Mouse (Mus musculus): Measurements from ENCODE around the gene Islr. TPM values are rescaled to one million over a fixed set of nuclear protein-coding genes. Genes with fewer than 3 reads are reported as not detected.

Islr gene
- total and polyA plus RNA-seq, 2 experiments from 2014 or later: 32.5 to 68.8 TPM

DNA sequence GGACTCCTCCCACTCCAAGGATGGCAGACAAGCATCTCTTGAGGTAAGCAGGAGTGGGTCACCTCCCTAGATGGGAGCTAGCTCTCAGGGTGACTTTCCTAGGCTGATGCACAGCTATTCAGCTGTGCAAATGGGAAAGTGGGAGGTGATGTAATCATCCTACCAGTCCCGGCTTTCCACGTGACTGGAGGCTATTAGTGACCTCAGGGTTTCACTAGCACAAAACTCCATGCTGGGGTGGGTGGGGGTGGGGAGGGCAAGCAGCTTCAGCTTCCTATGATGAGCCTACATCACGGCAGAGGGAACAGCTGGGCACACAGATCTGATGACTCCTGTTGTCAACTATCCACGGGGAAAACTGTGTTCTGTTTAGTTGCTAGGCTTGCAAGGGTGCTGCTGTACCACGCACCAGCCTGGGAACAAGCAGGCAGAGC lies 29.3 kb downstream of the Islr start:
- Histone ChIP-seq H3K27me3 (ENCODE audit: insufficient read depth, low read length) (no peaks in the 10 kb centered on the region), H3K27ac (ENCODE audit: low read depth, low read length) (no peak overlapping the region), H3K4me1 (ENCODE audit: insufficient read depth, low read length) (no peaks in the 10 kb centered on the region), H3K9ac (replicated peaks; ENCODE audit: low read length, poor library complexity, severe bottlenecking) (no peak overlapping the region), H3K9me3 (ENCODE audit: low read length) (no peaks in the 10 kb centered on the region), H3K4me2 (ENCODE audit: low read depth, low read length, poor library complexity, severe bottlenecking) (no peak overlapping the region), H3K36me3 (ENCODE audit: insufficient read depth, low read length) (no peaks in the 10 kb centered on the region), H3K4me3 (ENCODE audit: low read depth, low read length) (no peak overlapping the region)
- no peak for TF ChIP-seq CTCF (IDR thresholded peaks at IDR 0.05)
- DNase-seq (ENCODE audit: low spot score) (no peak), ATAC-seq (ENCODE audit: low FRiP score) (no peak)
- 43% methylated on average over 5 of the region's 5 CpGs for WGBS

DNA sequence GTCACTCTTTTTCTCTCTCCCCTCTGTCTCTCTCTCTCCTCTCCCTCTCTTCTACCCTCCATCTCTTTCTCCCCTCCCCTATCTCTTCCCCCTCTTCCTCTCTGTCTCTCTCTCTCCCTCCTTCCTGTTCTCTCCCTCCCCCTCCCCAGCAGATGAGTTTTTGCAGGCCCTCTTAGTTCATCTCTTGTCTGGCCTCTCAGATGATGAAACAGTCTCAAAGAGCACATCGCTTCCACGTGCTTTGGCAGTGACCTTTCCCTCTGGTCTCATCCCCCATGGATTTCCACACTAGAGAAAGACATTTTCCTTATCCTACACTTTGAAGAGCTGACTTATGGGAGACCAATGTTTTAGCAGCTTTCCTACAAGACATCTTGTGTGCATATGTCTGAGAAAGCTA lies 31.2 kb downstream of the Islr start:
- Histone ChIP-seq H3K27me3 (ENCODE audit: insufficient read depth, low read length) (no peaks in the 10 kb centered on the region), H3K9me3 (ENCODE audit: low read length) (no peaks in the 10 kb centered on the region), H3K4me2 (ENCODE audit: low read depth, low read length, poor library complexity, severe bottlenecking) (no peak overlapping the region), H3K4me3 (ENCODE audit: low read depth, low read length) (no peak overlapping the region), H3K4me1 (ENCODE audit: insufficient read depth, low read length) (no peaks in the 10 kb centered on the region), H3K9ac (replicated peaks; ENCODE audit: low read length, poor library complexity, severe bottlenecking) (no peak overlapping the region), H3K36me3 (ENCODE audit: insufficient read depth, low read length) (no peaks in the 10 kb centered on the region), H3K27ac (ENCODE audit: low read depth, low read length) (no peak overlapping the region)
- WGBS: 77% methylated on average over 2 of the region's 2 CpGs
- no peak for DNase-seq (ENCODE audit: low spot score)
- no peak for ATAC-seq (ENCODE audit: low FRiP score)
- no peak for TF ChIP-seq CTCF (IDR thresholded peaks at IDR 0.05)

DNA sequence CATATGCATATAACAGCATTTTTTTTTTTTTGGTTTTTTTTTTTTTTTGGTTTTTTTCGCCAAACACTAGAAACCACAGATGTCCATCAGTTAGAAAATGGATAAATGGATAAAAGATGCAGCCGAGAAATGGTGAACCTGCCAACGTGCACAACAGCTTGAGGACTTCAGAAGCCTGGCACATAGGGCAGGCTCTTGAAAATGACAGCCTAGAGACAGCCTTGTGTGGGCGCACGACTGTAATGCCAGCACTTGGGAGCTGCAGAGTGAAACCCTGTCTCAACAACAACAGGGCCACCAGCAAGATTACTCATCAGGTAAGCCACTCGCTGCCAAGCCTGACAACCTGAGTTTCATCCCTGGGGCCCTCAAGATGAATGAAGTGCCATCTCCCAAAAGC lies 34.7 kb downstream of the Islr start:
- Histone ChIP-seq H3K4me2 (ENCODE audit: low read depth, low read length, poor library complexity, severe bottlenecking) (no peak overlapping the region), H3K36me3 (ENCODE audit: insufficient read depth, low read length) (no peaks in the 10 kb centered on the region), H3K9ac (replicated peaks; ENCODE audit: low read length, poor library complexity, severe bottlenecking) (no peak overlapping the region), H3K27me3 (ENCODE audit: insufficient read depth, low read length) (no peaks in the 10 kb centered on the region), H3K4me1 (ENCODE audit: insufficient read depth, low read length) (no peaks in the 10 kb centered on the region), H3K4me3 (ENCODE audit: low read depth, low read length) (no peak overlapping the region), H3K27ac (ENCODE audit: low read depth, low read length) (no peak overlapping the region), H3K9me3 (ENCODE audit: low read length) (no peaks in the 10 kb centered on the region)
- DNase-seq (ENCODE audit: low spot score) (no peak), ATAC-seq (ENCODE audit: low FRiP score) (no peak)
- 84% methylated on average over 6 of the region's 6 CpGs for WGBS
- no peak for TF ChIP-seq CTCF (IDR thresholded peaks at IDR 0.05)

GRCm38 (mm10) chr9:58168880-58169279 lies 35.2 kb downstream of the Islr start:
- ATAC-seq (ENCODE audit: low FRiP score): no peak
- no peak for TF ChIP-seq CTCF (IDR thresholded peaks at IDR 0.05)
- Histone ChIP-seq H3K27me3 (ENCODE audit: insufficient read depth, low read length) (no peaks in the 10 kb centered on the region), H3K36me3 (ENCODE audit: insufficient read depth, low read length) (no peaks in the 10 kb centered on the region), H3K9ac (replicated peaks; ENCODE audit: low read length, poor library complexity, severe bottlenecking) (no peak overlapping the region), H3K27ac (ENCODE audit: low read depth, low read length) (no peak overlapping the region), H3K4me1 (ENCODE audit: insufficient read depth, low read length) (no peaks in the 10 kb centered on the region), H3K4me2 (ENCODE audit: low read depth, low read length, poor library complexity, severe bottlenecking) (no peak overlapping the region), H3K9me3 (ENCODE audit: low read length) (no peaks in the 10 kb centered on the region), H3K4me3 (ENCODE audit: low read depth, low read length) (no peak overlapping the region)
- 62% methylated on average over 3 of the region's 3 CpGs for WGBS
- no peak for DNase-seq (ENCODE audit: low spot score)

- WGBS: 81% methylated on average over 1 of the region's 1 CpGs
- no peak for ATAC-seq (ENCODE audit: low FRiP score)
Observed at GRCm38 (mm10) chr9:58165779-58166178, 38.3 kb downstream of the Islr start.

DNA sequence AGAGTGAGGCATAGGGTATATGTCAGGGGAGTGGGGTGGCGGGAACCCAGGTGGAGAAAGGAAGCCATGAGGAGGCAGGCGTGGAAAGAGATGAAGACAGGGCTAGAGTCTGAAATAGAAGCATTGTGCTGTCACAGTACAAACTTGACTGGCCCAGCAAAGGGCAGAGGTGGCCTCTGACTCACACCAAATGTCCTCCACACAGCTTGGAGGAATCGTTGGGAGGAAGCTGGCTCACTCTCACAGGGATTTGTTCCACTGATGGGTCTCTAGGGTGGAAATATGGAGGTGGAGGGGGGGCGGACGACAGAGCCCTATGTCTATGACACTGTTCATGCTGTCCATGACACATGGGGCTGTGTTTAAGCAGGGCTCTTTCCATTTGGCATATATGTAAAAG lies 41.0 kb downstream of the Islr start:
- Histone ChIP-seq H3K27ac (ENCODE audit: low read depth, low read length) (no peak overlapping the region), H3K4me1 (ENCODE audit: insufficient read depth, low read length) (no peaks in the 10 kb centered on the region), H3K36me3 (ENCODE audit: insufficient read depth, low read length) (no peaks in the 10 kb centered on the region), H3K9me3 (ENCODE audit: low read length) (no peaks in the 10 kb centered on the region), H3K4me3 (ENCODE audit: low read depth, low read length) (no peak overlapping the region), H3K9ac (replicated peaks; ENCODE audit: low read length, poor library complexity, severe bottlenecking) (no peak overlapping the region), H3K4me2 (ENCODE audit: low read depth, low read length, poor library complexity, severe bottlenecking) (no peak overlapping the region), H3K27me3 (ENCODE audit: insufficient read depth, low read length) (no peaks in the 10 kb centered on the region)
- TF ChIP-seq CTCF (IDR thresholded peaks at IDR 0.05): no peak
- ATAC-seq (ENCODE audit: low FRiP score): no peak
- WGBS: 74% methylated on average over 5 of the region's 5 CpGs
- no peak for DNase-seq (ENCODE audit: low spot score)

More at GRCm38 (mm10) chr9:58165779-58166178, 38.3 kb downstream of the Islr start:
- no peak overlapping the region for H3K4me3 ChIP-seq (ENCODE audit: low read depth, low read length)
- H3K27me3 ChIP-seq (ENCODE audit: insufficient read depth, low read length): no peaks in the 10 kb centered on the region
- H3K9me3 ChIP-seq (ENCODE audit: low read length): no peaks in the 10 kb centered on the region
- H3K36me3 ChIP-seq (ENCODE audit: insufficient read depth, low read length): no peaks in the 10 kb centered on the region
- no peak overlapping the region for H3K4me2 ChIP-seq (ENCODE audit: low read depth, low read length, poor library complexity, severe bottlenecking)
- no peak overlapping the region for H3K27ac ChIP-seq (ENCODE audit: low read depth, low read length)
- no peak for TF ChIP-seq CTCF (IDR thresholded peaks at IDR 0.05)
- no peak for DNase-seq (ENCODE audit: low spot score)
- H3K9ac ChIP-seq (replicated peaks; ENCODE audit: low read length, poor library complexity, severe bottlenecking): no peak overlapping the region
- no peaks in the 10 kb centered on the region for H3K4me1 ChIP-seq (ENCODE audit: insufficient read depth, low read length)
